Mouse (Mus musculus): ENCODE results near the gene Stk35.

Stk35 gene

DNA sequence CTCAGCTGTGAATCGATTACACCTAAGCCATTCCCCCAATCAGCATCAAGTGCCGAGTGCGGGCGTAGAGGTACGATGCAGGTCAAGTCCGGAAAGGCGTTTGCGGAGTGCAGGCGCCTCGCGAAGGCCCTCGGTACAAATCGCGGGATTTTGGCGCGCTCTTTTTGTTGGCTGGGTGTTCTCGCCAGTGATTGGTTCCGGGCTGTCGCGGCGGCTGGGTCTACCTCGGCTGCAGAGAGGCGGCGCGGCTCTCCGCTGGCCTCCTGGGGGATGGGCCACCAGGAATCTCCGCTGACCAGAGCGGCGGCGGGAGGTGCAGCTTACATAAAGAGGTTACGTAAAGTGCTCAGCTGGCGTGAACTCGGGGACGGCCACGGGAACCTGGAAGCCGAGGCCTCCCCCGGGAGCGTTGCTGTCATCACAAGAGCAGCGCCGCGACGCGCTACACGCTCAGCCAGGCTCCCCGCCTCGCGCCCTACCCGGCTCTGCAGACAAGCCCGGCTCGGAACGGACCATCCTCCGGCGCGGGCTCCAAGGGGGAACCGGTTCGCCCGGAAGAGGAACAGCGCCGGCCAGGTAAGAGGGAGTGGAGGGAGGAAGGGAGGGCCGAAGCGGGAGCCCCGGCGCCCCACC is at the start of gene Stk35:
TSS of gene Stk35 (plus strand) at position 247 of the 633 bp plus-strand sequence.
- peak; percentile 94 for DNase-seq

DNA sequence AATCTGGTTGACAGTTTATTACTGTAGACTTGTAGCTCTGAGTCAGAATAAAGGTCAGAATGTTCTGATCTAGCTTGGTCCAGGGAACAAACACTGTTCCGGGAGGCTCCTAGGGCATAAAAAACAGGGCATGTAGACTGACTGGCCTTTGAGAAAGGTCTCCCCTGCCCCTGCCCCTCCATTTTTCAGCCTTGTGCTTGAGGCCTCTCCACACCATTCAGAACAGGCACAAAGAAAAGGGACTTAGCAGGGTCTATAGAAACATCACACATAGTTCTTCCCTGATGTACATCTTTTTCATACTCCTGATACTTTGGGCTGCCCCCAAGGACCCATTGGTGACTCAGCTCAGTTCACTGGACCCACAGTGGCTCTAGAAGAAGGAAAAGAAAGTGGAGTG is 18.3 kb upstream of the Stk35 start:
- no peak for DNase-seq

DNA sequence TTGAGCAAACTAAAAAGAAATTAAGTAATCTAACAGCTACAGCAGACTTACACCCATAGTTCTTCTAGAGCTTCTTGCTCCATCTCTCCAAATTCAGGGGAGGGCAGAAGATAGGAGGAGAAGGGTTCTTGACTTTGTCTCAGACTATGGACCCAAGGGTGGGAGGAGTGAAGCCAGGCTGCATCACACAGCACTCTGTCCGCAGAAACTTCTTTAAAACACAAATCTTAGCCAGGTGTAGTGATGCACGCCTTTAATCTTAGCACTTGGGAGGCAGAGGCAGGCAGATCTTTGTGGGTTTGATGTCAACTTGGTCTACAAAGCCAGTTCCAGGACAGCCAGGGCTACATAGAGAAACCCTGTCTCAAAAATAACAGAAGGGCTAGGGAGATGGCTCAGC is 3.8 kb upstream of the Stk35 start:
- no peak for DNase-seq

DNA sequence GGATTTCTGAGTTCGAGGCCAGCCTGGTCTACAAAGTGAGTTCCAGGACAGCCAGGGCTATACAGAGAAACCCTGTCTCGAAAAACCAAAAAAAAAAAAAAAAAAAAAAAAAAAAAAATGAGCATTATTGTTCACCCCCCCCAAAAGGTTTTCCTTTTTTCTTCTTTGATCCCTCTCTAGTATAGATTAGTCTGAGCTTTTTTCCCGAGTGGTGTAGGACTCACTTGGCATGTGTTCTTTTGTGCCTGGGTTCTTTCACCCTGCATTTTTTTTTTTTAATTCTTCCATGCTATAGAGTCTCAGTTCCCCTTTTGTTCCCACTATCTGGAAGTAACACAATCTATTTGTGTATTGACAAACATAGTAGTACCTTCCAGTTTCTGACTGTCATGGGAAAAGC is 2.6 kb upstream of the Stk35 start:
- no peak for DNase-seq

DNA sequence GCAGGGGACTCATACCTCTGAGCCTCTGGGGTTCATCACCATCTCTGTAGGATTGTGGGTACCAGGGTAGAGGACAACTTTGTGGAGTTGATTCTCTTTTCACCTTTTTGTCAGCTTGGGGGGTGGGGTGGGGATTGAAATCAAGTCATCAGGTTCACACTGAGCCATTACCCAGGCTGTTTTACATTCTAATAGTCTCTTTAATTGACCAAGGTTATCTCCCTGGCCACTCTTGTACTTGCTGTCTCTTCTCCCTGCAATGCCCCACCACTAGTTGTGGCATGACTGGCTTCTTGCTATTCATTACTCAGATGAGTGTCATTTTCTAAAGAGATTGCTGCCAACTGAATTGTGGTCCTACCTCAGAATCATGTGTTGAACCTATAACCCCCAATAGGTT is 1.9 kb upstream of the Stk35 start:
- DNase-seq = no peak

DNA sequence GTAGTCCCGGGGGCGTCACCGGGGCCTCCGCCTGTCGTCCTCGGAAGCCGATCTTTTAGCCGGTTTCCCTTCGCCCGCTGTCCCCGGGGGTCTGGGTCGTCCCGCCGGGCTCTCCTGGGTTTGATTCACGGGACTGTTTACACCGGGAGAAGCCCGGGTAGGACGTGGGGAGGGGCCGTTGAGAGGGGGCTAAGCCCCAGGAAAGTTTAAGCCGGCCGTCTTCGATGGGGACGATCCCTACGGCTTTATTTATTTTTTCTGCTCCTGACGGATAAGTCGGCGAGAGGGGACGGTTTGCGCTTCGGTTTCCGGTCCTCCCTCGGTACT is 550 bp downstream of the Stk35 start:
- no peak for DNase-seq

DNA sequence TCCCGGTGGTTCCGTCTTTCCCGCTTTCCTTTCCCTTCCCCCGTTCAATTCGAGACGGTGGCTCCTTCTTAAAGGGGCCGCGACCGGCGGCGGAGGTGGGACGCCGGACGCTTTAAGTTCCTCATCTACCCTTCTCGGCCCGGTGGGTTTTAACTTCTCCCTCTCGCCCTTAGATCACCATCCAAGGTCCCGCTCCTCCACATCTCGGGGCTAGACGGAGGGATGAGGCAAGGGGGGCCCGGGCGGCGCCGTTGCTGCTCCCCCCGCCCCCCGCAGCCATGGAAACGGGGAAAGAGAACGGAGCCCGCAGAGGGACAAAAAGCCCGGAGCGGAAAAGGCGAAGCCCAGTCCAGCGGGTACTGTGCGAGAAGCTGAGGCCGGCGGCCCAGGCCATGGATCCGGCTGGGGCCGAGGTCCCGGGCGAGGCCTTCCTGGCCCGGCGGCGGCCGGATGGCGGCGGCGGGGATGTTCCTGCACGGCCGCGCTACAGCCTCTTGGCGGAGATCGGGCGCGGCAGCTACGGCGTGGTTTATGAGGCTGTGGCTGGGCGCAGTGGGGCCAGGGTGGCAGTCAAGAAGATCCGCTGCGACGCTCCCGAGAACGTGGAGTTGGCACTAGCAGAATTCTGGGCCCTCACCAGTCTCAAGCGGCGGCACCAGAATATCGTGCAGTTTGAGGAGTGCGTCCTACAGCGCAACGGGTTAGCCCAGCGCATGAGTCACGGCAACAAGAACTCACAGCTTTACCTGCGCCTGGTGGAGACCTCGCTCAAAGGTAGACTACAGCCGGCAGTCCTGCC is 1.1 kb downstream of the Stk35 start:
- peak; percentile 90 for DNase-seq

DNA sequence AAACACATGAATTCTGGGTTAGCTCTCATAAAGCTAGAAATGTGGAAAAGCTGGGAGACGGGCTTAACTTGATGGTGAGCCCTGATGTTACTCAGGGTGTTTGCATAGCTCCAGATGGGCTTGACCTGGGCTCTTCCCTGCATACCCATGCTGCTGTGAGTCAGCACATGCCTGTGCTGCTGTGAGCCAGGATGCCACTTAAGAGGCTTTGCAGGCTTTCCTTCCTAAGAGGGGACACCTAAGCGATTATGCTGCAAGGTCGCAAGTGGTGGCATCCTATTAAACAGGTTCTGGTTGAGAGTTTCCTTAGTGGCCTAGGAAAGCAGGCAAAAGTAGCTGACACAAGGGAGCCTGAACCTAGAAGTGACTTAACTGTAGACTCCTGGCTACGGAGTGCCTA is 5.2 kb downstream of the Stk35 start:
- no peak for DNase-seq

DNA sequence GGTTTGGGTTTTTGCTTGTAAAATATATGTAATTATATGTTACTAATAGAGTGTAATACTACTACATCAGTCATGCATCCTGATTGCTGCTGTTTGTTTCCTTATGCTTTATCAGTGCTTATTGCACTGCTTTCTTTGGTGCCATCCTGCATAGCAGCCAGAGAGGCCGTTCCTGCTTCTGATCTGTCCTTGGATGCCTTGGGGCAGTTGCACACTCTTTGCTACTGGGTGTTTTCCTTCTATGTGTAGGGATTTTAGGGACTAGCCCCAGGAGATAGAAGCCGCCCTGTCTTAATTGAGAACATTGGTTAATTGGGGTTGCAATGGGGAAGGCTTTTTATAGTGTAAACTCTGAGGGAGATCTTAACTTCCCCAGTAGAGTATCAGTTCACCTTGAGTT is 6.2 kb downstream of the Stk35 start:
- DNase-seq = no peak

DNA sequence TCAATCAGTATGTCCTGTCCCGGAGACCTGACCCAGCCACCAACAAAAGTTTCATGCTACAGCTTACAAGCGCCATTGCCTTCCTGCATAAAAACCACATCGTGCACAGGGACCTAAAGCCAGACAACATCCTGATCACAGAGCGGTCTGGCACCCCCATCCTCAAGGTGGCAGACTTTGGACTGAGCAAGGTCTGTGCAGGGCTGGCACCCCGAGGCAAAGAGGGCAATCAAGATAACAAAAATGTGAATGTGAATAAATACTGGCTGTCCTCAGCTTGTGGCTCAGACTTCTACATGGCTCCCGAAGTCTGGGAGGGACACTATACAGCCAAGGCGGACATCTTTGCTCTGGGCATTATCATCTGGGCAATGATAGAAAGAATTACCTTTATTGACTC is 10.2 kb downstream of the Stk35 start:
- DNase-seq = no peak

DNA sequence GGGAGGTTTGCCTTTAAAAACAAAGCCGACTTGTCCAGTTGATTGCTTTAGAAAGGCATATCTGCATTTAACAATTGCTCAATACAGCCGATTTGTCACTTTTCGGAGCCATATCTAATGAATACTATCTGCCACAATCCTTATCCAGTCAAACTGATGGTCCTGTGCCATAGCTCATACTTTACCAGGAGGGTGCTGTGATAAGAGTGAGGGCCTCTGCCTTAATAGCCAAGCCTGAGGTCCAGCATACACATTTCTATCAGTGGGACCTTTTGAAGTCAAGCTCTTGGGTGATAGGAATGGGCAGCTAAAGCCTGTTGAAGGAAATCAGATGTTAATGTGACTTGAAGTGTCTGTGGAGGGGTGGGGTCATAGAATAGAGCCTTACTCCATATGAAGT is 13.7 kb downstream of the Stk35 start:
- DNase-seq = no peak

DNA sequence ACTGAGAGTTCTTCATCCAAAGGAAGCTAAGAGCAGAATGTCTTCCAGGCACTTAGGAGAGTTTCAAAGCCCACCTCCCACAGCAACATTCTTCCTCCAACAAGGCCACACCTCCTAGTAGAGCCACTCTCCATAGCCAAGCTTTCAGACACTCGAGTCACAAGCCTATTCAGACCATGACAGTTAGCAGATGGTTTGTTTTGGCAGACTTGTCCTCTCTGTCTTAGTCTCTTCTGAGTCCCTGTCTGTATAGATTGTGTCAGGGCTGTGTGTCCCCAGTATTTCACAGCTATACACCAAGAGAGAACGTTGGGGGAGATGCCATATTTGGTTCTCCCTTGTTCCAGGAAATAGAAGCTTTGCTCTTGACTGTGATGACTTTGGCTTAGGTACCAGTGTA is 14.8 kb downstream of the Stk35 start:
- DNase-seq = no peak

DNA sequence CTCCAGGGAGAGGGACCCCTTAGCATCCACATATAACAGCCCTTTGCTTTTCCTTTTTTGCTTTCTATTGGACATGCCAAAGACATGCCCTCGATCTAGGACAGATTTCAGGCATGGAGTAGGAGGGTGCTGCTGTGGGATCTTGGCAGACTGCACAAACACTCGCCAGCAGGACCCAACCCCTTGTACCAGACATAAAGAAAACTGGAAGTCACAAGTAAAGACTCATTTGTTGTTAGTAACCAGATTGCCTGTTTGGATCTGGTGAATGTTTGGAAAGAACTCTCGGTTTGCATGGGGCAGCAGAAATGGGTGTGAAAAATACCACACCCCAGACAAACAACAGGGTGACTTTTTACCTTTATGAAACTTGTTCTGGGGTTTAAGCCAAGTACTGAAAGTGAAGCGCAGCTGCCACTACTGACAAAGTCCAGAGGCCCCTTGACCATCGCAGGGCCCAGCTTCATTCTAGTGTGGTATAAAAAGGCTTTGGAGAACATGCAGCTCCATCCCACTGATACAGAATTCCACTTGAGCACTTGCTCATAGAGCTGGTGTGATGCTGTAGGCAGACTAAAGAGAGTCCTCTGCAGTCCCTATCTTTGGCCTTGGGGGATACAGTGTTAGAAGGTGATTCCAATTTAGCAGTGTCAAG is 17.4 kb downstream of the Stk35 start:
- DNase-seq = no peak

DNA sequence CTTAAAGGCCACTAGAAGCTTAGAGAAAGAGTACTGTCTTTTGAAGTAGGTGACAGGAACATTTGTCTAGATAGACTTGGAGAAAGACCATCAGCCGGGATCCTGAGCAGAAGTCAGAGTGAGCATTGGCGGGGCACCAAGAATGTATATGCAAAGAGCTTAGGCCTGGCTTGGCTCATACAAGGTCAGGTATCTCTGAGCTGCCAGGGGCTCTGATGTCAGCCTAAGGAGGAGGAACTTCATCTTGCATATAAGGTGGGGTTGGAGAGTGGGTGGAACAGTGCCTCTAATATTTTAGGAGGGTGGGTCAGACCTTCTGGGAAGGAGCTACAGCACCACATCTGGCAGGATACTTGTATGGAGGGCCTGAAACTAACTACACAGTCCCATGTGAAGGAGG is 18.6 kb downstream of the Stk35 start:
- DNase-seq = peak; percentile 56

DNA sequence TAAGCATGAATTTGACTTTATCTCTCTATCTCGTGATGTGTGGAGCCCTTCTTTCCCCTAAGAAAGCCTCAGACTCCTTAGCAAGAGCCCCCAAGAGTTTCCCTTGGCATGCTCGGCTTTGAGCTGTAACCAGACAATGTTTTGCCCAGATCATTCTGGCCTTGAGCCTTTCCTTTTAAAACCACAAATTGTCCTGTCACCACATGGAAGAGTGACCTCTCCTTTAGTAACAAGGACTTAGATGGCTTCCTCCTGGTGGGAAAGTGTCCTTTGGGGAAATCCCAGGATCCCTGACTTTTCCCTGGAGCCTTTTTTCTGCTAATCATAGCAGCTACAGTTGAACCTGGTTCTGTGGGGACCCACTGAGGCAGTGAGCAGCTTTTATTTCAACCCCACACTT is 19.2 kb downstream of the Stk35 start:
- DNase-seq = no peak

DNA sequence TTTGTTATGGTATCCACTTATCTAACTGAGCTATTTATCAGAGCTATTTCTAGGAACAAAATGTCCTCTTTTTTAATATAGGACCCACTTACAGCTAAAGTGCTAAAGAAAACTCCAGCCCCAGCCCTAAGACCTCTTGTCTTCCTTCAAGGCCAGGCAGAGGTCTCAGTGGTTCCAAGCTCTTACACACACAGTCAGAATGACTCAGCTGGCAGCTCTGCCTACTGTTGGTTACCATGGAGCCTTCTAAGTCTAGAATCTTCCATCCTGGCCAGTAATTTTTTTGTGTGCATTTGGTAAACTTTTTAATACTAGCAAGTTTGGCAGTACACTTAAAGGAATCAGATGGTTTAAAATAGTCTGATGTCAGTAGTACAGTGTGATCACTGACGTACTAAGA is 19.6 kb downstream of the Stk35 start:
- no peak for DNase-seq

DNA sequence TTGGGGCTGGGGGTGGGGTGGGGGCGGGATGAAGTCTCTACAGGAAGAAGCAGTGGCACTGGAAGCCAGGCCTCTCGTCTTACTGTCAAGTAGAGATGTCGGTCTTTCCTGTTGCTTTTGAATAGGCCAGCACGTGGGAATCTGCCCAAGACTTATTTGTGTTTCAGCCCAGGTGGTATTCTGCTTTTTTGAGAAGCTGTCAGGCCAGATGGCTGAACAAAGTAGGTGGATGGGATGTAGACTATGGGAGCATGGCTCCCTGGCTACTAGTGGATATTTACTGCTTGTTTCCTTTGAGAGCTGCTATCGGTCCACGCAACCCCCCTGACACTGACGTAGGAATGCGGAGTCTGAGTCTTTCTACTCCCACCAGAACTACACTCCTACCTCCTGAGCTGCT is 20.7 kb downstream of the Stk35 start:
- DNase-seq = peak; percentile 77

DNA sequence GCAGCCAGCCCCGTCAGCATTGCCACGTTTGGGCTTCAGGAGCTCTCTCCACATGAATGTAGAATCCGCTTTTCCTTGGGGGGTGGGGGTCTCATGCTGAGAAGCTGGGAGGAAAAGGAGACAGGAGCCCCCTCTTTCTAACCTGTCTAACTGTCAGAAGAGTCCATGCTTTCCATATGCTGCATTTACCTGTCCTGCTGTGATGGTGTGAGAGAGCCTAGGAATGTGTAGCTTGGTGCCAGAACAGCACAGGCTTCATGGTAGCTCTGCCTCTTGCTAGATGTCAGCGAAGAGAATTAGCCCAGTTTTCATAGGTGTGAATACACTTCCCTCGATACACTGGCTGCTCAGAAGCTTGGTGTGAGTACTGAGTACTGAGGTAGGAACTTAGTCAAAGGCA is 21.3 kb downstream of the Stk35 start:
- peak; percentile 59 for DNase-seq

DNA sequence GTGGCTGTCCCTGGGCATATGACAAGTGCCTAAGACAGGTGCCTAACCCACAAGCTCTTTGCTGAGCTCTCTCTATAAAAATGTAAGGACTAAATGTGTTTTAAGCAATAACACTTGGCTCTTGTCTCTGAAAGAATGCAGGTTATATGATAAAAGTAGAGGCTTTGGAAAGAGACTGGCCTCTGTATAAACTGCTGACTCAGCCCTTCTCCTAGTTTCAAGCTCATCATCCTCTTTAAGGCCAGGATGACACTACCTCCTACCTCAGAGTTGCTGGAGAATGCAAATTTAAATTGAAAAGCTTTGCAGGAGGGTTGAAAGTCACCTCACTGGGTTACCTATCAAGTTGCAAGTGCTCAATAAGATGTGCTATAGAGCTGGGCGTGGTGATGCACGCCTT is 23.0 kb downstream of the Stk35 start:
- DNase-seq = no peak

DNA sequence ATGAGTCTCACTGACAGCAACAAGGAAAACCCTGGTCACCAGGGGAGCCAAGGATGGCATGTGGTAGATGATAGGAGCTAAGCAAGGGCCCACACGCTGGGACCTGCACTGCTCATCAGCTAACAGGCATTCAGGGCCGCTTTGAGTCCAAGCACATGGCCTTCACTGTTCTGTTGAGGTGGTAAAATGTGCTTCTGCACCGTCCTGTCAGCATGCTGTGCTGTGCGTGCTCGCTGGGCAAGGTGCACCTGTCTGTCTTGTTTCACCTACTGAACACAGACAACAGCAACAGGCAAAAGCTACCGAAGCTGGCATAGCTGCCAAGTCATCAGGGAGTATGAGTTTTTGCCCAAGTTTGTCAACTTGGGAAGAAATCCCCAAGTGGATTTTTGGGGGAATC is 23.9 kb downstream of the Stk35 start:
- DNase-seq = peak; percentile 48

DNA sequence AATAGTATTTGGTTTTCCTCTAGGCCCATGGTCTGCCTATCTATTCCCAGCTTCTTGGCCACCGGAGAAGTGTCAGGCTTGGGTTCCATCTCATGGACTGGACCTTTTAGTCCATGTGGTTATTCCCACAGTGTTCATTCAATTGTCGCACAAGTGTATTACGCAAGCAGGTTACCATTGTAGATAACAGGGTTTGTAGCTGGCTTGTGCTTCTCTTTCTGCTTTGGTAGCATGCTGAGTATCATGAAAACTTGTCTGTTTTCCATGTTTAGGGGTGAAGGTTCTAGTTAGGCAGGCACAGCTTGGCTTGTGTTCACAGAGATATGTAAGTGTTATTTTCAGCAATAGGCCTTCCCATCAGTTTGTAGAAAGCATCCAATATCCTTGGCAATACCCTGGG is 25.8 kb downstream of the Stk35 start:
- DNase-seq = no peak

DNA sequence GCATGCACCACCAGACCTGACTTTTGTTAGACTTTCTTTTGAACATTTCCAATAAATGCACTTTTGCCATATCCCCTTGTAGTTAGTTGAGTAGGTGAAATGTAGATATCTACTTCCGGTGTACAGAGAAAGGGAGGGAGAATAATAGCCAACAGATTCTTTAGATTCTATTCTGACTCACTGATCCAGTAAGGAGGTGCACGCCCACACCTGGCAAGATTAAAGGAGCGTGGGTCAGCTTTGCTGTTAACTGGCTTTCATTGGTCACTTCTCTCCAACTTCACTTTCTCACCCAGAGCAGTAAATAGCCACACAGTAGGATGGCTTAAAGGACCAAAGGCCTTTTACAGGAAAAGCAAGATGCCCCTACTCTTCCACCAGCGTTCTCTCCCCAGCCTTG is 32.7 kb downstream of the Stk35 start:
- no peak for DNase-seq

DNA sequence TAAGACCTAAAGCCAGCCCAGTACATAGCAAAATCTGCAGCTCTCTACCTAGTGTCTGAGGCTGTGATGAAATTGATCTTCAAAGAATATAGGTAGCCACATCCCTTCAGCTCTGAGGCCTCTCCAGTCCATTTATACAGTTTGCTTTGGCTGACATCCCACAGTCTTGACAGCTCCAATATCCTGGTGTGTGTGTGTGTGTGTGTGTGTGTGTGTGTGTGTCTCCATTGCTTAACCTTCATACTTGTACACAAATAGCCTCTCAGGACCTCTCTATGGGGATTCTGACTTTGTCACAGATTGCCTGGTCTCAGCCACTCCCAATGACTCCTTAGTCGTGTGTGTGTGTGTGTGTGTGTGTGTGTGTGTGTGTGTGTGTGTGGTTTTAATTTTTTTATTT is 33.9 kb downstream of the Stk35 start:
- no peak for DNase-seq

DNA sequence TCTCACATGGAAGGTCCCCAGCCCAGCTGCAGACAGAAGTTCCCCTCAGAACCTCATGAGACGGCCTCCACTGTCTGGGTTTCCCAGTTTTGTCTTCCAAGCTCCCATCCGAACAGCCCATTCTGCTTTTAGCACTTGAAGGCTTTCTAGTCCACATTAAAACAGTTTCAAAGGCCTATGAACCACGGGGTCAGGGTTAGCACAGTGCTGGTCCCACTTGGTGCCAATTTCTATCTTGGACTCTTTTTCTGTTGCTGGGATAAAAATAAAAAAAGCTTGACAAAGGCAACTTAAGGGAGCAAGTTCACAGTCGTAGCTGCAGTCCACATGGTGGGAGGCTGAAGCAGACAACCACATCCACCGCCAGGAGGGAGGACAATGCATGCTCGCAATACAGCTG is 34.6 kb downstream of the Stk35 start:
- DNase-seq = no peak

DNA sequence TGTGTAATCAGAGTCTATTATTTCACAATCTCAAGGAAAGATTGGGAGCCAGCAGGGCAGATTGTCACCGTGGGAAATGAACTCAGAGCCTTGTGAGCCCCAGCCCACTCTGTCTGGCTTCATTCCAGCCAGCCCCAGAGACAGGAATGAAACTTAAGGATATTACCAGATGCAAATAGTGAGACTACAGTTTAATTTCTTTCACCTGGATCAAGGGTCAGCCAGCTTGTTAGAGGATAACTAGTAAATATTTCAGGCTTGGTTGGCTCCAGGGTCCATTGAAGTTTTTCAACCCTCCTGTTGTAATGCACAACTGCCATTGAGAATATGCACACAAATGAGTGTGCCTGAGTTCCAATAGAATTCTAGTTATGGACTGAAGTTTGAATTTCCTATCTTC is 36.6 kb downstream of the Stk35 start:
- DNase-seq = no peak

All from cerebellum, adult 9-11 months (tissue).